Mouse (Mus musculus) CH12F3 (cell line): ENCODE measurements around the gene Tmem220.

ENCODE experiments used
- in situ Hi-C: fragments of 300-500 bp; cut with MboI; formaldehyde crosslinking; loops from 2 replicates; pipeline ENCODE4 v1.14.3; 2020; ENCODE audit warnings: low sequenced_read_pairs

Tmem220 gene

GRCm38 (mm10) chr11:67052321-67052952, 27.5 kb downstream of the Tmem220 start, which contains the start of the genes Adprm and Sco1:
Gene Adprm, minus strand, starts transcription at chr11:67052594.
Gene Sco1, plus strand, starts transcription at chr11:67052670.
- in situ Hi-C loops, result no loop called here

GRCm38 (mm10) chr11:67054754-67055365, 29.9 kb downstream of the Tmem220 start:
- in situ Hi-C loops, result no loop called here

GRCm38 (mm10) chr11:67061311-67061710, 36.4 kb downstream of the Tmem220 start:
- in situ Hi-C loops, result no loop called here

GRCm38 (mm10) chr11:67062726-67063125, 37.8 kb downstream of the Tmem220 start:
- in situ Hi-C loops, result no loop called here

- in situ Hi-C loops, result no loop called here
Observed at GRCm38 (mm10) chr11:67067741-67068140, 42.8 kb downstream of the Tmem220 start.

- in situ Hi-C loops, result no loop called here
Observed at GRCm38 (mm10) chr11:67072615-67073130, 47.7 kb downstream of the Tmem220 start.

GRCm38 (mm10) chr11:67075036-67075435, 50.1 kb downstream of the Tmem220 start:
- in situ Hi-C loops, result loop anchor here (5.0 kb wide), 1 partner anchor 48 kb away; the partner anchor contains the start of gene Tmem220

- in situ Hi-C loops, result loop anchor here (5.0 kb wide), 1 partner anchor 49 kb away; the partner anchor contains the start of gene Tmem220
Observed at GRCm38 (mm10) chr11:67076781-67077180, 51.8 kb downstream of the Tmem220 start.

- in situ Hi-C loops, result loop anchor here (5.0 kb wide), 1 partner anchor 50 kb away; the partner anchor contains the start of gene Tmem220
Observed at GRCm38 (mm10) chr11:67077435-67077834, 52.5 kb downstream of the Tmem220 start.

- in situ Hi-C loops, result loop anchor here (5.0 kb wide), 1 partner anchor 51 kb away; the partner anchor contains the start of gene Tmem220
Observed at GRCm38 (mm10) chr11:67078000-67078399, 53.0 kb downstream of the Tmem220 start, which contains the start of gene Myh3. Gene Myh3, plus strand, starts transcription at chr11:67078300.

GRCm38 (mm10) chr11:67078888-67079287, 53.9 kb downstream of the Tmem220 start:
- in situ Hi-C loops, result loop anchor here (5.0 kb wide), 1 partner anchor 52 kb away; the partner anchor contains the start of gene Tmem220

GRCm38 (mm10) chr11:67079740-67080139, 54.8 kb downstream of the Tmem220 start:
- in situ Hi-C loops, result loop anchor here (5.0 to 10.0 kb wide), 2 partner anchors 52 to 175 kb away; partner anchors contain the start of gene Tmem220

- in situ Hi-C loops, result loop anchor here (10.0 kb wide), 1 partner anchor 175 kb away; no protein-coding TSS in a partner anchor
Observed at GRCm38 (mm10) chr11:67080168-67080567, 55.2 kb downstream of the Tmem220 start.

GRCm38 (mm10) chr11:67081125-67081649, 56.2 kb downstream of the Tmem220 start:
- in situ Hi-C loops, result loop anchor here (10.0 kb wide), 1 partner anchor 176 kb away; no protein-coding TSS in a partner anchor

GRCm38 (mm10) chr11:67082188-67082587, 57.2 kb downstream of the Tmem220 start:
- in situ Hi-C loops, result loop anchor here (10.0 kb wide), 1 partner anchor 177 kb away; no protein-coding TSS in a partner anchor

- in situ Hi-C loops, result loop anchor here (10.0 kb wide), 1 partner anchor 178 kb away; no protein-coding TSS in a partner anchor
Observed at GRCm38 (mm10) chr11:67082793-67083192, 57.8 kb downstream of the Tmem220 start.

GRCm38 (mm10) chr11:67083239-67083638, 58.3 kb downstream of the Tmem220 start:
- in situ Hi-C loops, result loop anchor here (10.0 kb wide), 1 partner anchor 178 kb away; no protein-coding TSS in a partner anchor

GRCm38 (mm10) chr11:67083712-67084340, 58.9 kb downstream of the Tmem220 start:
- in situ Hi-C loops, result loop anchor here (10.0 kb wide), 1 partner anchor 179 kb away; no protein-coding TSS in a partner anchor
